Mouse (Mus musculus) thymus, postnatal 4 days (tissue): ENCODE data around the gene Aarsd1.

Source experiments
- DNase-seq: peaks from one replicate; pipeline ENCODE4 v3.0.0; 2021

Aarsd1 gene

DNA sequence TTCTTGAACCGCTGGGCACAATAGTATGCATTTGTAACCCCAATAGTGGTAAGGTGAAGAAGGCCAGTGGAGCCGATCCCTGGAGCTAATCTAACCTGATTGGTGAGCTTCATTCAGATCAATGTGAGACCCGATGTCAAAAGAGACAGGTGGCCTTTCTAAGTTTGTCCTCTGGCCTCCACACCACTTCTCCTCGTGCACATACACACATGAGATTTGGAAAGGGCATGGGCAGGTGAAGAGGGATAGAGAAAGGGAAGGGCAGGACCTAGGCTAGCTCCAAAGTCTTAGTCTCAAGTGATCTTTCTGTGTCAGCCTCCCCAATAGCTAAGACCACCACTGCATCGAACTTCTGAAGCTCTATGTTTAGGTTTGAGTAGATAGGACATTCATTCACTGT lies 47.3 kb downstream of the Aarsd1 start:
- no peak for DNase-seq

- DNase-seq, result no peak
These were observed 50.0 kb downstream of the Aarsd1 start, which contains the start of gene G6pc for GRCm38 (mm10) chr11:101367326-101367935. Gene G6pc, plus strand, starts transcription at chr11:101367561.

DNA sequence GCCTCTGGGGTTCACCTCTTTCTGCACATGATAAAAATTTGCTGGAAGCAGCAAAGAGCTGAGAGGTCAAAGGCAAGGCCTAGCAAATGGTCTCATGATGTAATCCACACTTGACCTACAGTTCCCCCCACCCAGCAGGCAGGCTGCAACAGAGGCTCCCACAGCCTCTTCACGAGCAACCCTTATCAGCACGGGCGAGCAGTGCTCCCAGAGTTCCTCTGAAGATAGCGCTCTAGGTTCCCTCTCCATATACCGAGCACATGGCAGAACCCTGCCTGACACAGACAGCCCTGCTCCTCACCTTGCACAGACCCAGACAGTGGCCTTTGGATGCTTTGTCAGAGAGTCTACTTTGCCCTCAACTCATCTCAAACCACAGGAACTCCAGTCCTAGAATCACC lies 52.9 kb downstream of the Aarsd1 start:
- no peak for DNase-seq

DNA sequence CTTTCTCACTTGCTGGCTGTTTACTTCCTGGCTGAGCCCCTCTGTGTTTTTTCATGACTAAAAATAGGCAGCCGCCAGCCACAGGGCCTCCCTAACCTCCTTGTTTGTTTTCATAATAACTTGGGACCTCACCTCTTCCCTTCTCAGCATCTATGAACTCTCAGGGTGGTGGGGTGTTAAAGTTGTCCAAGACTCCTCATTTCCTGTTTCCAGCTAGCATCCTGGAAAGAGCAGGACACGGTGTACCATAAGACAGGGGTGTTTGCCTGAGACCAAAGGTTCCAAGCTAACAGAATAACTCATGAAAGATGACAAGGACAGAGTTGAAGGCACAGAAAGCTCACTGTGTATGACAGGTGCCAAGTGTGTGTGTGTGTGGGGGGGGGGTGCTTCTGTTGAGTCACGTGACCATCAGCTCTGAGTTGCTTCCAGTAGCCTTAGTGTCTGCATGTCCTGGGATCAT lies 56.7 kb downstream of the Aarsd1 start:
- DNase-seq, result peak; percentile 58

GRCm38 (mm10) chr11:101359776-101360175 lies 57.6 kb downstream of the Aarsd1 start:
- DNase-seq, result no peak

DNA sequence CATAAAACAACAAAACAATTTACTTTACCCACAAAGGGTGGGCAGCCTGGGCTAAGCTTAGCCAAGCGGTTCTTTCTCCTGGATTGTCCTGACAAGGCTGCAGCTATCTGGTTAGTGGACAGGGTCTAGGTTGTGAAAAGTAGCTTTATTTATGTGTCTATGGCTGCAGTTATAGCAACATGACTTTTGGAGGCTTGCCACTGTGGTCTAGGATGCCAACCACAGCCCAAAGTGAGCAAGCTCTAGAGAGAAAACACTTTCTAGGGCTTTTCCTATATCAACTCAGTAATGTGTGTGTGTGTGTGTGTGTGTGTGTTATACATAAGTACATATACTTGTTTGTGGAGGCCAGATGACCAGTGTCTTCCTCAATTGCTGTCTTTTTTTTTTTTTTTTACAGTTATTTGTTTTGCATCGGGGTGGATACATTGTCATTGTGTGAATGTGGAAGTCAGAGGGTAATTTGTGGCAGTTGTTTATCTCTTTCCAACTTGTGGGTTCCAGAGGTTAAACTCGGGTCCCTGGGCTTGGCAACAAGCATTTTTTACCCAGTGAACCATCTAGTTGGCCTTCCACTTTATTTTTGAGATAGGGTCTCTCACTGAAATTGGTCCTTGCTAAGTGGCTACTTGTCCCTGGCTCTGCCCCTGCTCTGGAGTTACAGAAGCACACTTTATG lies 59.8 kb downstream of the Aarsd1 start:
- no peak for DNase-seq
